Mouse (Mus musculus): ENCODE measurements around the gene Ankle1.

DNA sequence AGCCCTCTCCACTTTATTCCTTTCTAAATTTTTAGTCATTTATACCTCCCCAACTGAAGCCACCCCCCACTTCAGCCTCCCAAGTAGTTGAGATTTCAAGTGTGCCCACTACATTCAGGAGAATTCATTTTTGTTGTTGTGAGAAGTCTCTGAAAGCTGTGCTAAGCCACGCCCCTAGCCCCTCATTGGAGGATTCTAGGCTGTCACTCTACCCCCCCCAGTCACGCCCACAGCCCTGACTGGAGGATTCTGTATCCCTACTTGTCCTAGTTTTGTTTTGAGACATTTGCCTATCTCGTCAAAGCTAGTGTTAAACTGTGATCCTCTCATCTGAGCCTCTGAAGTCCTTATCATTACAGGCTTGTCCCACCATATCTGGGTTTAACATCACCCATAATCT is 12.9 kb upstream of the Ankle1 start:
- no peak for TF ChIP-seq GATA1 (IDR thresholded peaks at IDR 0.05; ENCODE audit: borderline replicate concordance, low read length)
- TF ChIP-seq FLI1 (IDR thresholded peaks at IDR 0.05; ENCODE audit: low read length): no peak

Measured in megakaryocyte, embryonic 14.5 days (primary cell).